Mouse (Mus musculus) subcutaneous adipose tissue, adult 2 months (tissue): ENCODE measurements around the gene Ntsr1. TPM values are rescaled to one million over a fixed set of nuclear protein-coding genes. Genes with fewer than 3 reads are reported as not detected.

Source experiments
- polyA plus RNA-seq: library from polyadenylated mRNA; depleted of rRNA; stranded (reverse); fragments of >200 nt; gene quantifications from 2 replicates; pipeline ENCODE4 v1.2.3, GENCODE M21; 2012; ENCODE audit warnings: low replicate concordance; rRNA removed

Gene Ntsr1
- not detected in 2 replicates for polyA plus RNA-seq

GRCm38 (mm10) chr2:180499741-180500140 lies at the start of gene Ntsr1:
TSS of gene Ntsr1 (plus strand) at chr2:180499976.

GRCm38 (mm10) chr2:180455723-180456698 lies 43.8 kb upstream of the Ntsr1 start, which contains the start of gene Slco4a1:
TSS of gene Slco4a1 (plus strand) at chr2:180456245.

GRCm38 (mm10) chr2:180581002-180581401 lies 81.2 kb downstream of the Ntsr1 start, which contains the start of gene Mrgbp:
TSS of gene Mrgbp (plus strand) at chr2:180581304.

GRCm38 (mm10) chr2:180589123-180589831 lies 89.5 kb downstream of the Ntsr1 start, which contains the start of gene Ogfr:
TSS of gene Ogfr (plus strand) at chr2:180589245.

Other genes starting within 250 kb of the Ntsr1 start
- 1,598 and 4,384 TPM in 2 replicates for gene Rps21, start 242.6 kb upstream of the Ntsr1 start, polyA plus RNA-seq
- 31.9 and 43.6 TPM in 2 replicates for gene Cables2, start 226.5 kb upstream of the Ntsr1 start, polyA plus RNA-seq
- 1.9 TPM in 1 of 2 replicates, not detected in the other for gene Rbbp8nl, start 210.1 kb upstream of the Ntsr1 start, polyA plus RNA-seq
- 0.64 and 2.2 TPM in 2 replicates for gene Gata5, start 165.3 kb upstream of the Ntsr1 start, polyA plus RNA-seq
- gene Slco4a1, start 43.7 kb upstream of the Ntsr1 start, polyA plus RNA-seq: 0.57 and 3.6 TPM in 2 replicates
- gene Mrgbp, start 81.3 kb downstream of the Ntsr1 start, polyA plus RNA-seq: 18.8 and 33.1 TPM in 2 replicates
- 39.2 and 73.1 TPM in 2 replicates for gene Ogfr, start 89.3 kb downstream of the Ntsr1 start, polyA plus RNA-seq
- gene Col9a3, start 97.8 kb downstream of the Ntsr1 start, polyA plus RNA-seq: 0.66 and 1.2 TPM in 2 replicates
- 0.05 TPM in 1 of 2 replicates, not detected in the other for gene Tcfl5, start 142.7 kb downstream of the Ntsr1 start, polyA plus RNA-seq
- 23.7 and 23.9 TPM in 2 replicates for gene Dido1, start 210.0 kb downstream of the Ntsr1 start, polyA plus RNA-seq
- 39.2 and 43.8 TPM in 2 replicates for gene Gid8, start 210.1 kb downstream of the Ntsr1 start, polyA plus RNA-seq
- gene Slc17a9, start 225.3 kb downstream of the Ntsr1 start, polyA plus RNA-seq: 4.8 and 5.5 TPM in 2 replicates